Mouse (Mus musculus) adrenal gland, adult 8-10 months (tissue): ENCODE data around the gene Cry1. TPM values are rescaled to one million over a fixed set of nuclear protein-coding genes. Genes with fewer than 3 reads are reported as not detected.

Experiments
- DNase-seq: peaks from one replicate; pipeline ENCODE4 v3.0.0; 2022
- total RNA-seq, 4 experiments: library from RNA; stranded (reverse); gene quantifications; 2 replicates each; pipeline ENCODE4 v1.2.4; 2022

Cry1 gene
- total RNA-seq, 4 experiments from 2014 or later: 6.5 to 13.4 (median 9.2) TPM

GRCm38 (mm10) chr10:85159989-85160619 is 24.8 kb downstream of the Cry1 start:
- no peak for DNase-seq

GRCm38 (mm10) chr10:85157451-85157850 is 27.4 kb downstream of the Cry1 start:
- DNase-seq: no peak

GRCm38 (mm10) chr10:85154195-85154594 is 30.7 kb downstream of the Cry1 start:
- peak; percentile 23 for DNase-seq

GRCm38 (mm10) chr10:85149226-85149625 is 35.6 kb downstream of the Cry1 start:
- DNase-seq: no peak

- no peak for DNase-seq
Measured at GRCm38 (mm10) chr10:85146282-85146681, 38.6 kb downstream of the Cry1 start.

- no peak for DNase-seq
Measured at GRCm38 (mm10) chr10:85141465-85141864, 43.4 kb downstream of the Cry1 start.

GRCm38 (mm10) chr10:85136573-85136972 is 48.3 kb downstream of the Cry1 start:
- no peak for DNase-seq

- DNase-seq: no peak
Measured at GRCm38 (mm10) chr10:85128453-85128852, 56.4 kb downstream of the Cry1 start.

GRCm38 (mm10) chr10:85127395-85128287 is 57.2 kb downstream of the Cry1 start, which contains the start of gene Mterf2:
Gene Mterf2, minus strand, starts transcription at chr10:85128027.
- DNase-seq: peak; percentile 94

- no peak for DNase-seq
Measured at GRCm38 (mm10) chr10:85125184-85125583, 59.7 kb downstream of the Cry1 start.

- no peak for DNase-seq
Measured at GRCm38 (mm10) chr10:85114409-85114808, 70.5 kb downstream of the Cry1 start.

GRCm38 (mm10) chr10:85103085-85103885 is 81.6 kb downstream of the Cry1 start:
- peak; percentile 10 for DNase-seq

GRCm38 (mm10) chr10:85102247-85103084 is 82.4 kb downstream of the Cry1 start, which contains the start of the genes Fhl4 and Tmem263:
Gene Fhl4, minus strand, starts transcription at chr10:85102495.
Gene Tmem263, plus strand, starts transcription at chr10:85102627.
- peak; percentile 50 for DNase-seq

GRCm38 (mm10) chr10:85101841-85102240 is 83.0 kb downstream of the Cry1 start:
- peak; percentile 4 for DNase-seq

Other genes starting within 250 kb of the Cry1 start
- under 1 TPM; 0.70 to 0.78 (median 0.75) TPM for gene Fhl4, start 82.6 kb downstream of the Cry1 start, total RNA-seq
- gene Tmem263, start 82.4 kb downstream of the Cry1 start, total RNA-seq: 10 to 100 TPM; 17.5 to 23.4 (median 20.6) TPM
- gene Mterf2, start 57.0 kb downstream of the Cry1 start, total RNA-seq: 10 to 100 TPM in 2 of 4 experiments, 1 to 10 TPM in 2; 5.7 to 15.3 (median 8.8) TPM
- gene Btbd11, start 201.8 kb upstream of the Cry1 start, total RNA-seq: 10 to 100 TPM in 2 of 4 experiments, 1 to 10 TPM in 2; 6.7 to 17.5 (median 12.3) TPM